Mouse (Mus musculus): ENCODE measurements around the gene Usp25.

GRCm38 (mm10) chr16:76983696-76984095 is 29.8 kb upstream of the Usp25 start:
- TF ChIP-seq POLR2A (IDR thresholded peaks at IDR 0.05; ENCODE audit: control insufficient read depth, extremely low read depth, insufficient read depth, low read length, poor library complexity) (no peak), CTCF (IDR thresholded peaks at IDR 0.05; ENCODE audit: borderline replicate concordance, control insufficient read depth, extremely low read depth, insufficient read depth, low read length, poor library complexity) (no peak)

All from thymus, adult 2 months (tissue).